Mouse (Mus musculus): Measurements from ENCODE around the gene Cgnl1. TPM values are rescaled to one million over a fixed set of nuclear protein-coding genes. Genes with fewer than 3 reads are reported as not detected.
A peak's percentile ranks its signal among the peaks of the same experiment; 100 is the strongest.
"Not testable (repeated sequence)": the region's sequence is repeated elsewhere in the genome, so short reads cannot be mapped to it uniquely, and the experiment has no call there.

The Cgnl1 gene
- total RNA-seq, 2 experiments from 2014 or later, result 12.0 to 13.1 TPM

GRCm38 (mm10) chr9:71623871-71624569 lies 147.4 kb downstream of the Cgnl1 start:
- DNase-seq, result no peak

DNA sequence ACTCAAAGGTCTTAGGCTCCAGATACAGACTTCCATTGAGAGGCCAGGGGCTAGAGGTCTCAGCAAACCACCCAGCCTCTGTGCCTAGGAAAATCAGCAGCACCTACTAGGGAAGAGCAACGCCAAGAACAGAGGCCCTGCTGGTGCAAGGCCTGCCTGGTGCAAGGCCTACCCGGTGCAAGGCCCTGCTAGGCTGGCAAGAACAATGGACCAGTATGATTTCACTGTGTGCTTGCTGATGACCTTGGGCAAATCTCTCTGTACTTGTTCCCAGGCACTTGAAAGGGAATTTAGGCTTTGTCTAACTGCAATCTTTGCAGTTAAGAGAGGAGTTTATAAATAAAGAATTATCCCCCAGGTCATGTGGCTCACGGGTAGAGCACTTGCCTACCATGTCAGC lies 148.8 kb downstream of the Cgnl1 start:
- no peak for DNase-seq

DNA sequence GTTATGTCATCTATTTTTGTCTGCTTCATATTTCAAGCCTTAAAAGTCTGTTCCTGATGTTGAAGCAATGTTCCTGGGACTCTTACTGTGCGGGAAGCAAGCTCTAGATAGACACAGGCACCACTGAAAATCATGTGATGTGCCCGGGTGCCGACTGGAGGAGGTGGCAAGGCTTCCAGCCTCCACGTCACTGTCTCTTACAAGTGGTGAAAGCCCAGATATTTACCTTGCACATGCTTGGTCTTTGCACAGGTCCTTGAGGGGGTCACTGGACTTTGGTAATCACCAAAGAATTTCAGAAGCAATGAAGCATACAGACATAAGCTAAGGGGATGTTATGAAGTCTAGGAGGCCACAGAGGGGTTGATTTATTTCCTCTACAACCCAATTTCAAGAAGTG lies 149.4 kb downstream of the Cgnl1 start:
- DNase-seq, result no peak

GRCm38 (mm10) chr9:71620116-71620515 lies 151.3 kb downstream of the Cgnl1 start:
- DNase-seq, result not testable (repeated sequence)

DNA sequence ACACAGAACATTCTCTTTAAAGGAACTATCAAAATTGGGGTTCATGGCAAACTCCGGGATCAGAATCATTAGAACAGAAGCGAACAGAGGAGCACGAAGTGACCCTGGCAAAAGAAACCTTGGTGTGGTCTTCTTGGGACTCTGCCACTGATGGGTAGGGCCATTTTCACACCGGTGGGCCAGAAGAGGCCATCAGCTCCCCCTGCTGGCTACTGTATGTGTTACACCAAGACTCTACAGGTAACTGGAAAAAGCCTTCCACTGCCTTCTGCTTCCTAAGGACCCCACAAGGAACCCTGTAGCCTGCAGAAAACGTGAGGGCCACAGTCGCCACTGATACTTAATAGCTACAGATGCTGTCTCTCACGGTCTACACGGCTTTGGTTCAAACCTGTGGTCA lies 154.0 kb downstream of the Cgnl1 start:
- peak; percentile 37 for DNase-seq

GRCm38 (mm10) chr9:71616185-71616584 lies 155.2 kb downstream of the Cgnl1 start:
- peak; percentile 84 for DNase-seq

DNA sequence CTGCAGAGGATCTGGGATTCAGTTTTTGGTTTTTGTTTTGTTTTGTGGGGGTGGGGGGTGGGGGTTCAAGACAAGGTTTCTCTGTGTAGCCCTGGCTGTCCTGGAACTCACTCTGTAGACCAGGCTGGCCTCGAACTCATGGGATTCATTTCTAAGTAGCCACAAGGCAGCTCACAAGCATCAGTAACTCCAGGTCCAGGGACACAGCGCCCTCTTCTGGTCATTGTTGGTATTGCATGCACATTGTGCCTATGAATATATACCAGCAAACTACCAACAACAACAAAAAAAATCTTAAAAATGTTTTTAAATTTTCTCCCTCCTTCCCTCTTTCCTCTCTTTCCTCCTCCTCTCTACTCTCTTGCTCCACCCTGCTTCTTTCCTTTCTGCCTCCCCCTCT lies 156.8 kb downstream of the Cgnl1 start:
- peak; percentile 70 for DNase-seq

DNA sequence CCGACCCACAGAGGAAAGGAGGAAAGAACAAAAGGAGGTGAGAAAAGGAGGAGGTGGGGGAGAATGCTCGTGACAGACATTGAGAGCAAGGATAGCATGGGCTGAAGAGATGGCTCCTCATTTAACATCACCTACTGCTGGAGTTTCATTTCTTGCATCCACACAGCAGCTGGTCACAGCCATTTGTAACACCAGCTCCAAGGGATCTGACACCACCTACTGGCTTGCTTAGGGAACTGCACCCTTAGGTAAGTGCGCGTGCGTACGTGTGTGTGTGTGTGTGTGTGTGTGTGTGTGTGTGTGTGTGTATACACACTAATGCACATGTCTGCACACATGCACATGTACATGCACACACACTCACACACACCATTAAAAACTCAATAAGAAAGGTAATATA lies 158.4 kb downstream of the Cgnl1 start:
- DNase-seq, result no peak

DNA sequence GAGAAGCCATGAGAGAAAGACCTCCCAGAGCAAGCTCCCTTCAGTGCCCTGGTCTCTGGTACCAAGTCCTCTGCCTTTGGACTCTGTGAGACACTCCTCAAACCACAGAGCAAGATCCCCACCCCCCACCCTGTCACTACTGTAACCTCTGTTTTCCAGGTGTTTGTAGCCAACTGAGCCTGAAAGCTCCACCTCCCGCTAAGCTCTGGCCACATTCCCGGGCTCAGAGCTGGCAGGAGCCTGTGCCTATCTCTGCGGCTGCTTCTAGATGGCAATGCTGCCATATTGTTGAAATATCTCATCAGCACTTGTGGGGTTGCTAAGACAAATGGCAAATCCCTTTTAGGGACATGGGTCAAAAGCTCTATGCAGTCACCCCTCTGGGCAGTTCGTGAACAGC lies 159.5 kb downstream of the Cgnl1 start:
- no peak for DNase-seq

DNA sequence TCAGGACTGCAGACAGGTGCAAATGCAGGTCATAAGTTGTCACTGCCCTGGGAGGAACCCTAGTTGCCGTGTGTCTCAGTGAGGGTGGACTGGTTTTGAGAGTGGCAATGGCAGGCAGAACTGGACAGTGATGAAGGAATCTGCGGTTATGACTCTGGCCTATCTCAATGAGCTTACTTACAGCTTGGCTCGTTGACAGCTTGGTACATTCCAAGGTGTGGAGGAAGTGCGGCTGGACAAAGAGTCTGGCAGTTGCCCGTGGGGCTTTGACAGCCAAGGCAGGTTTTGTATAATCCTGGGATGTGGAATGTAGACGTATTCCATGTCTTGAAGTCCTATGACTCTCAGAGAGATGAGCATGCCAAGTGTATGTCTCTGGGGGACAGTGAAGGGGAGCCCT lies 162.4 kb downstream of the Cgnl1 start:
- DNase-seq, result no peak

DNA sequence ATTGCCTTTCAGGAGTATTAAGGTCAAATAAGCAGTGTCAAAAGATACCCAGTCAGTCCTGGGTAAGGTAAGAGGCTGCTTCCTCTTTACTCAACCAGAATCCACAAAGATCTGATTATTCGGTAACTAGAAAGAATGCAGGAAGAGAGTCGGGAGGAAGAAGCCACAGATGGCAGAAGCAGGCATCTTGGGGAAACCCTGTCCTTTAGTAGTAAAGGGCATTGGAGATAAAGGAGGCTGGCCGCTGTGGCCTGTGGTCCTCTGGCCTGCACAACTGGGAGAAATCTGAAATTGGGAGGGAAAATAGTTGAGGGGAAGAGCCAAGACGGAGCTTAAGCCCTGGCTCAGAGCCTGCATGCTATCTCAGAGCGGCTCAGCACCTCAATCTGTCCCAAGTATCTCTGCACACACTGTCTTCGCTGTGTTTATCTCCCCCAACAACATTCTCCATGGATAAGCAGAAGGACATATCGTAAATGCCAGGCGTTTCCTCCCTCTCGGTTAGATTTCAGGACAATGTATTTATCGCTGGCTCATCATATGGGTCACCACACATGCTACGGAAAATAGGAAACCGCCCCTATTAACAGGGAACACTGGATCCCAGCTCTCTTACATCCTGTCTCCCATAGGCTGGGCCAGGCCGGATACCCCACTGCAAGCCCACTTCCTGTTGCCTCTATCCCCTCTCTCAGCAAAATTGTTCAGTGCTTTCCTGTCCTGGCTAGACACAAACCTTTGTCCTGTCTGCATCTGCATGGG lies 164.9 kb downstream of the Cgnl1 start:
- no peak for DNase-seq

DNA sequence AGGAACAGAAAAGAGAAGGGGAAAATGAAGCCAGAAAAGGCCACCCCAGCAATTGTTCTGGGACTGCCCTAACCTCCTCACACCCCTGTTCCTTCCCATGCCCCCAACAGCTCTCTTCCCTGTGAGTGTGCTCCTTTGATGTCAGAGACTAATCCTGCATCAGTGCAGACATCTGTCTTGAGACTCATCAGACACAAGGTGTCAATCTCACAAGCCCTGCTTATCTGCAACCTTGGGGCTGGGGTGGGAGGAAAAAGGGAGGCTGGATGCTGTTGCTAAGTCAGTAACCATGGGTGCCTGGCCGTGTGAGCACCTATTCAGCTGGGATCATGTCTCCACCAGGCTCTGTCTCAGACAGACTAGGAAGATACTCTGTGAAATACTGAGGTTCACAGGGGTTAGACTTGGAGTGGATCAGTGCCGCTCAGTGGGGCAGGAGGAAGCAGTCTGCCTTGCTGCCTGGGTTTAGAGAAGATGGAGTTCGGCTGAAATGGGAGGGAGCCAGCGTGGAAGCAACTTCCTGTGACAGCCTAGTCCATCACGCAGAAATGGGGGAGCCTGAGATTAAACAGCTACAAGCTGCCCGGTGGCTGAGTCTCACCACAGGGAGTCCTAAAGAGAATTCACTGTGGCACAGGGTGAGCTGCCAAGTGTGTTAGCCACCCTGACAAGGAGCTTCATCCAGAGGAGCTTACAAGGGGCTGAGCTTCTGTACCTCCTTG lies 166.3 kb downstream of the Cgnl1 start:
- DNase-seq, result no peak

GRCm38 (mm10) chr9:71599861-71600260 lies 171.5 kb downstream of the Cgnl1 start:
- no peak for DNase-seq

DNA sequence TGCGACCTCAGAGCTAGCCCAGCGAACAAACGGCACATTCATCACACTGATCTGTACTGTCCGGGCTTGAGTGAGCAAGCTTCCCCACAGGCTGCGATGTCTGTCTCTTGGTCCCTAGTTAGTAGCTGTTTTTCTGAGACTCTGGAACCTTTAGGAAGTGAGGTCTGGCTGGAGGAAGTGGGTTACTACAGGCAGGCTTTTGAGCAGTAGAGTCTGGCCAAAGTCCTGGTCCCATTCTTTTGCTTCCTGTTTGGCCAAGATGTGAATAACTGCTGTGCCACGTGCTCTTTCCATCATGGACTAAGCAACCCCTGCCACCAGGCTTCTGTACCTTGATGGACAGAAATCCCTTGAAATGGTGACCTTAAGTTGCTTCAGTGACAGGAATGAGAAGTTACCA lies 174.5 kb downstream of the Cgnl1 start:
- DNase-seq, result no peak

- DNase-seq, result no peak
Measured at GRCm38 (mm10) chr9:71592577-71593285, 178.7 kb downstream of the Cgnl1 start.

DNA sequence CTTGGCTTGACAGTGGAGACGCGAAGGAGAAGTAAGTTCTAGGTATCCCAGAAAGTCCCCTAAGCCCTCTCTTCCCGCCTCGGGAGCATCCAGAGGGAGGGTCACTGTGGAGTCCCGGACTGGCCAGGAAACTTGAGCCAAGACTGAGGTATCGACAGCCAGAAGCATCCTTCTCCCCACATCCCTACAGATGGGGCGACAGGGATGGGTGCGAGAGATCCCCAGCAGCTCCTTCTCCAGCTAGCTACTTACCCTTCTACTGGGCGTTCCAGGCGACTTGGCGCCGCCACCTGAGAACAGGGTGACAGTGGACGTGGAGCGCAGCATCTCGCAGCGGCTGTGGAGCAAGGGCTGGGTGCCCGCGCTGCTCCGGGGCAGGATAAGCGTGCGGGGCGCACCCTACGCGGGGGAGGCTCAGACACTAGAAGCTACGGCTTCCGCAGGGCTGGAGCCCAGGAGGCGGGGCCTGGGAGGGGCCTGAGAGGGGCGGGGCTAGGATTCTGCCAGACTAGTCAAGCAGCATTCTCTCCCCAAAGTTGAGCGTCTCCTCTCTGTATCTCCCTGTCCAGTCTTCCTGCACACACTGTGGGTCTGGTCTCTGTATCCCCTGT lies 179.4 kb downstream of the Cgnl1 start, which contains the start of gene Myzap:
Gene Myzap, minus strand, starts transcription at position 423 of the 611 bp plus-strand sequence.
- DNase-seq, result peak; percentile 91

DNA sequence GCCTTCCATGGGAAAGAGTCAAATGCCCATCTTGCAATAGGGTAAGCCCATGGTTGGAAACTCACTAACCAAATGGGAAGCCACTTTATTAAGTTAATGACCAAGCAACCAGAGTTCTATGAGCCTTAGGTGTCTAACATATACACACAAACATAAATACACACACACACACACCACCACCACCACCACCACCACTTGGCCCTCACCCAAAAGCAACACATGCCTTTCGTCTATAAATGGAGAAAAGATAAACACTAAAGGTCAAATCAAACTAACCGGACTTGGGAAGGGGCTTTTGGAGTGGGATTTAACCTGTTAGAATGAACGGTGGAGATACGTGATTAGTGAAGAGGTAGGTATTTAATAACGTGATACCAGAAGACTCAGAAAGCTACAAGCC lies 180.3 kb downstream of the Cgnl1 start:
- no peak for DNase-seq

- DNase-seq, result no peak
Measured at GRCm38 (mm10) chr9:71589771-71590170, 181.6 kb downstream of the Cgnl1 start.

DNA sequence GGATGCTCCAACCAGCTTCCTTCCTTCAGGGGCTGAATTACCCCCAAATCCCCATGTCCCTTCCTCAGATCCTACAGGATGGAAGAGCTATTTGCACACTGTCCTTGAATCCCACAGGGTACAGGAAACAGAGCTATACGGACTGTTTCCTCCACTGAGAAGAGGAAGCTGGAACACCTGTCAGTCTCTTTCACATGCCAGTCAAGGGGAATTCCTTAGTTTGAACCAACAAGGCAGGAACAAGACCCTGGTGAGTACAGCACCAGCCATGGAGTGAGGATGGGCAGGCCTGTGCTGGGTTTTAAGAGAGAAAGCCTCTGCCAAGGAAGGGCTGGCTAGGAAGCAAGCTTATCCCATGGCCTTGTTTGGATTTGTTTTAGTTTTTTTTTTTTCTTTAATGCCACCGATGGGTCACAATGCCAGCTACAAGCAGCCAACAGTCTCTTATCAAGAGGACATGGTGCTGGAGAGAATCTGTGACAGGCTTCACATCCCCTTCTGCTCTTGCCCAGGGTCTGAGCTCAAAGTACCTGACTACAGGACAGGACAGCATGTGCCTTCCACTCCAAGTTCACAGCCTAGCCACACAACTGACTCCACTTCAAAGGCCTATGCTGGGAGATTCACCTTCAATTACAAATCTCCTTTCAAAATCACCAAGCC lies 182.3 kb downstream of the Cgnl1 start:
- DNase-seq, result no peak

DNA sequence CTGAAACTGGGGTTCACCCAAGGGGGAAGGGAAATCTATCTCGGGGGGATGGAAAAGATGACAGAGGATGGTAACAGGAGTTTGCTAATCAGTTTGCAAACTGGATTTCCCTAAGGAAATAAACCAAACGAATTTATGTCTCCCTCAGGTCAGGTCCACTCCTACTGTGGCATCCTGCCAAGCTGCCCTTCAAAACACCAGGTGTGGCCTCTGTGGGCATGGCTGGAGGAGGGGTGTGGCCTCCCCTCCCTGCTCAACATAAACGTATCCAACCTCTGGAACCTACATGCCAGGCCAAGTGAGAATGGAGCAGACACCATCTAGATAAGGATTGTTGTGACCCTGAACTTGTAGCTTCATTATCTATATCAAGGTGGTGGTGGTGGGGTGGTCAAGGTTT lies 185.0 kb downstream of the Cgnl1 start:
- no peak for DNase-seq

DNA sequence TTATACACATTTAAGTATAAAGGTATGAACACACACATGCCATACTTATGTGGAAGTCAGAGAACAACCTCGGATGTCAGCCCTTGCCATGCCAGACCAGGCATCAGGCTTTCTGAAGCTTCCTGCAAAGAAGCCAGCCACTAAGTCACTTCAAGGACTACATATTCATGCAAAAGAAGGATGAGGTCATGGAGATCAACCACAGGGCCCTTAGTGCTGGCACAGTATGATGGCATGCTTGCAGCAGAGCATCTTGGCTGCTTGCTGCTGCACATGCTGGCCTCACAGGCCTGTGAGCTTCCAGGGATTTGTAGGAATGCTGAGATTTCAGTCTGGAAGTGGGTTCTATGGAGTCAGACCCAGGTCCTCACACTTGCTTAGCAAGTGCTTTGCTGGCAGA lies 188.6 kb downstream of the Cgnl1 start:
- DNase-seq, result no peak
